Mouse (Mus musculus): ENCODE data around the gene Retreg1. TPM values are rescaled to one million over a fixed set of nuclear protein-coding genes. Genes with fewer than 3 reads are reported as not detected.

Gene Retreg1
- total and polyA plus RNA-seq, 3 experiments: 17.5 to 28.7 (median 19.0) TPM

- peaks cover 0 to 14% of the 10 kb centered on the region in 2 experiments for H3K36me3 ChIP-seq (replicated peaks in 1 of 2; ENCODE audit: control insufficient read depth in 1 of 2, insufficient read depth in 1 of 2, low read length in 1 of 2)
- H3K27ac ChIP-seq (ENCODE audit: insufficient read depth, low read depth): peak overlapping the region; percentile 61
- no peaks in the 10 kb centered on the region for H3K27me3 ChIP-seq (replicated peaks)
- dilution Hi-C loops (cut with MboI; ENCODE audit: extremely low pct_ligation_motif_present, extremely low pct_unique_long_range_greater_than_20kb, low sequenced_read_pairs) (no loop called here), in situ Hi-C loops (cut with MboI; ENCODE audit: low pct_ligation_motif_present, low pct_unique_long_range_greater_than_20kb, low sequenced_read_pairs) (no loop called here)
- H3K9ac ChIP-seq (ENCODE audit: insufficient read depth, low read depth): peak overlapping the region; percentile 12; the same call in 1 of the 2 replicates
- H3K79me2 ChIP-seq (replicated peaks; ENCODE audit: control insufficient read depth, extremely low read depth, insufficient read depth, poor library complexity, severe bottlenecking): no peaks in the 10 kb centered on the region
- H3K4me3 ChIP-seq (replicated peaks in 1 of 3; ENCODE audit: low read depth in 2 of 3, low read length in 2 of 3, poor library complexity in 1 of 3): peak overlapping the region in 2 of 3 experiments; percentile 7 to 16
- DNase-seq (ENCODE audit: extremely low read depth): no peak
- H3K9me3 ChIP-seq (replicated peaks; ENCODE audit: low read length): no peaks in the 10 kb centered on the region
- peaks cover 26 to 86% of the 10 kb centered on the region in 2 experiments for H3K4me1 ChIP-seq (ENCODE audit: control insufficient read depth in 1 of 2, insufficient read depth in 2 of 2)
- TF ChIP-seq HCFC1 (IDR thresholded peaks at IDR 0.05; ENCODE audit: low read depth, low read length): no peak
- TF ChIP-seq RCOR1 (conservative IDR thresholded peaks at IDR 0.05; ENCODE audit: low read depth, low read length): no peak
- no peak for TF ChIP-seq TBP (conservative IDR thresholded peaks at IDR 0.05; ENCODE audit: low read depth, low read length)
- TF ChIP-seq POLR2A (IDR thresholded peaks at IDR 0.05; ENCODE audit: low read depth, low read length): no peak
- TF ChIP-seq NRF1 (IDR thresholded peaks at IDR 0.05; ENCODE audit: low read depth, low read length): no peak
- TF ChIP-seq CHD1 (IDR thresholded peaks at IDR 0.05; ENCODE audit: low read depth, low read length): no peak
- TF ChIP-seq E2F4 (IDR thresholded peaks at IDR 0.05; ENCODE audit: insufficient replicate concordance, low read depth, low read length): no peak
- TF ChIP-seq ZKSCAN1 (IDR thresholded peaks at IDR 0.05; ENCODE audit: borderline replicate concordance, low read depth, low read length): no peak
- no peak for TF ChIP-seq CHD2 (IDR thresholded peaks at IDR 0.05; ENCODE audit: low read length)
- no peak for TF ChIP-seq UBTF (IDR thresholded peaks at IDR 0.05; ENCODE audit: low read depth, low read length)
- no peak for TF ChIP-seq BHLHE40 (IDR thresholded peaks at IDR 0.05; ENCODE audit: low read depth, low read length)
- TF ChIP-seq MAX (IDR thresholded peaks at IDR 0.05; ENCODE audit: low read length): no peak
- no peak for TF ChIP-seq ELF1 (IDR thresholded peaks at IDR 0.05; ENCODE audit: low read depth, low read length)
- no peak for TF ChIP-seq PAX5 (IDR thresholded peaks at IDR 0.05; ENCODE audit: low read length)
- no peak for TF ChIP-seq ETS1 (conservative IDR thresholded peaks at IDR 0.05; ENCODE audit: low read depth, low read length)
- H3K4me2 ChIP-seq (ENCODE audit: insufficient read depth, low read depth, poor library complexity, severe bottlenecking): peak overlapping the region; percentile 33
Observed at GRCm38 (mm10) chr15:25910495-25910865, 67.5 kb downstream of the Retreg1 start.

GRCm38 (mm10) chr15:25910924-25911323 lies 67.9 kb downstream of the Retreg1 start:
- Histone ChIP-seq H3K9me3 (replicated peaks; ENCODE audit: low read length) (no peaks in the 10 kb centered on the region), H3K27ac (ENCODE audit: insufficient read depth, low read depth) (peak overlapping the region; percentile 61), H3K9ac (ENCODE audit: insufficient read depth, low read depth) (peak overlapping the region; percentile 12; the same call in 1 of the 2 replicates), H3K4me1 (ENCODE audit: control insufficient read depth in 1 of 2, insufficient read depth in 2 of 2) (peaks cover 23 to 86% of the 10 kb centered on the region in 2 experiments), H3K79me2 (replicated peaks; ENCODE audit: control insufficient read depth, extremely low read depth, insufficient read depth, poor library complexity, severe bottlenecking) (no peaks in the 10 kb centered on the region), H3K27me3 (replicated peaks) (no peaks in the 10 kb centered on the region), H3K4me2 (ENCODE audit: insufficient read depth, low read depth, poor library complexity, severe bottlenecking) (no peak overlapping the region), H3K36me3 (replicated peaks in 1 of 2; ENCODE audit: control insufficient read depth in 1 of 2, insufficient read depth in 1 of 2, low read length in 1 of 2) (peaks cover 0 to 14% of the 10 kb centered on the region in 2 experiments), H3K4me3 (replicated peaks in 1 of 3; ENCODE audit: low read depth in 2 of 3, low read length in 2 of 3, poor library complexity in 1 of 3) (peak overlapping the region in 2 of 3 experiments; percentile 7 to 16)
- dilution Hi-C loops (cut with MboI; ENCODE audit: extremely low pct_ligation_motif_present, extremely low pct_unique_long_range_greater_than_20kb, low sequenced_read_pairs) (no loop called here), in situ Hi-C loops (cut with MboI; ENCODE audit: low pct_ligation_motif_present, low pct_unique_long_range_greater_than_20kb, low sequenced_read_pairs) (no loop called here)
- DNase-seq (ENCODE audit: extremely low read depth): no peak
- TF ChIP-seq MAFK (IDR thresholded peaks at IDR 0.05; ENCODE audit: insufficient replicate concordance, low read length) (no peak), JUND (conservative IDR thresholded peaks at IDR 0.05; ENCODE audit: low read depth, low read length) (no peak), HCFC1 (IDR thresholded peaks at IDR 0.05; ENCODE audit: low read depth, low read length) (no peak), RCOR1 (conservative IDR thresholded peaks at IDR 0.05; ENCODE audit: low read depth, low read length) (no peak), KAT2A (IDR thresholded peaks at IDR 0.05; ENCODE audit: insufficient replicate concordance, low read length) (no peak), POLR2A (IDR thresholded peaks at IDR 0.05; ENCODE audit: low read depth, low read length) (no peak), ZC3H11A (IDR thresholded peaks at IDR 0.05; ENCODE audit: low read depth, low read length) (no peak), TBP (conservative IDR thresholded peaks at IDR 0.05; ENCODE audit: low read depth, low read length) (no peak), EP300 (IDR thresholded peaks at IDR 0.05; ENCODE audit: low read length) (no peak), CHD1 (IDR thresholded peaks at IDR 0.05; ENCODE audit: low read depth, low read length) (no peak), MAZ (IDR thresholded peaks at IDR 0.05; ENCODE audit: low read depth, low read length) (no peak), NELFE (IDR thresholded peaks at IDR 0.05; ENCODE audit: low read depth, low read length) (no peak), GABPA (IDR thresholded peaks at IDR 0.05; ENCODE audit: insufficient replicate concordance, low read depth, low read length) (no peak), CHD2 (IDR thresholded peaks at IDR 0.05; ENCODE audit: low read length) (no peak), SIN3A (IDR thresholded peaks at IDR 0.05; ENCODE audit: low read length) (no peak)
